Mouse (Mus musculus): ENCODE results near the gene Dach1.
A peak's percentile ranks its signal among the peaks of the same experiment; 100 is the strongest.

The Dach1 gene

DNA sequence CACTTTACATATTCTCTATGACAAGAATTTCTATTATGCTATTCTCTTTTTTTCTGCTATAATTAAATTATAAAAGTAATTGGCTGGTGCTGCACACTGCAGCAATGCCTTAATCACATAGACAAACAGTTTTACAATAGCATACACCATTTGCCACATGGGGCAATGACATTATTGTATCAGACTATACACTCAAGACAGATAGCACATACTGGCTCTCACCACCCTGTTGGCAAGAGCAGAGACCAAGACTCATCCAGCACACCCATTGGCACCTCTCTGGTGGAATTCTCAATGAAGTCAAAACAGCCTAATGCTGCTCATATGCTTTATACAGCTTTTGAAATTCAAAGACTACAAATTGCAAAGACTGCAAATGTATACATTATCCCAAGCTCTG lies 63.4 kb downstream of the Dach1 start:
- DNase-seq: no peak

GRCm38 (mm10) chr14:98104314-98104955 lies 65.1 kb downstream of the Dach1 start:
- DNase-seq: no peak

DNA sequence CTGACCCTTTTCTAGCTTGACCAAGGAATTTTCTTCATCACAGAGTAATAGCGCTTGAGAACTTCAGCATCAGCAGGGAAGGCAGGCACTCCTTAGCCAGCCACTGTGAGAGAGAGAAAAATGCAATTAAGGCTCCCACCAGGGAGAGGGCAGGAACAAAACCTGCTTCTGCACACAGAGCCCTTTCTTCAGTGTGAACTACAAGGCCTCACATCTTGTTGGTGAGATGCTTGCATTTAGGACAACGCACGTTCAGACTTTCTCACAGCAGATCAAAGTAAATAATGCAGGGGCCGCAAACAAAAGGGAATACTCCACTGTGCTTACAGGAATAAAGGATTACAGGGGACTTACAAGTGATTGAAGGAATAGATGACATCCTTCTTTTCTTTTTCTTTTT lies 74.3 kb downstream of the Dach1 start:
- no peak for DNase-seq

- no peak for DNase-seq
Measured at GRCm38 (mm10) chr14:98089246-98089645, 80.3 kb downstream of the Dach1 start.

DNA sequence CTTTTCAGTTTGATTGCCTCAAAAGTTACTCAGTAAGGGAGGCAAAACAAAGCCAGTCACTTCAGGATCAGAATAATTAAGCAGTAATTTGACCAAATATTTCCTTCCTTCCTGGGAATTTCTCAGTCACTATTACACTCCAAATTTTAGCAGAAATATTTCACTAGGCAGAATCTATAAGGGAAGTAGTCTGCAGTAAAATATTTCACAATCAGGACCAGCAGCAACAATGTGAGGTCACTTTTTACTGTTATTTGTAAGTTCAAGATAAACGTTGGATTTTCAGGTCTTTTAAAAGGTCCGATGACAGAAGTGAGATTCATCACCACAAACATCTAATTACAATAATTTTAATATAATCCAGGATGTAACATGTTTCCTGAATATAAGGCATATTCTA lies 82.2 kb downstream of the Dach1 start:
- DNase-seq: no peak

GRCm38 (mm10) chr14:98086794-98087193 lies 82.8 kb downstream of the Dach1 start:
- no peak for DNase-seq

- no peak for DNase-seq
Measured at GRCm38 (mm10) chr14:98085141-98085540, 84.4 kb downstream of the Dach1 start.

- DNase-seq: no peak
Measured at GRCm38 (mm10) chr14:98084720-98085119, 84.8 kb downstream of the Dach1 start.

- no peak for DNase-seq
Measured at GRCm38 (mm10) chr14:98083419-98083818, 86.1 kb downstream of the Dach1 start.

DNA sequence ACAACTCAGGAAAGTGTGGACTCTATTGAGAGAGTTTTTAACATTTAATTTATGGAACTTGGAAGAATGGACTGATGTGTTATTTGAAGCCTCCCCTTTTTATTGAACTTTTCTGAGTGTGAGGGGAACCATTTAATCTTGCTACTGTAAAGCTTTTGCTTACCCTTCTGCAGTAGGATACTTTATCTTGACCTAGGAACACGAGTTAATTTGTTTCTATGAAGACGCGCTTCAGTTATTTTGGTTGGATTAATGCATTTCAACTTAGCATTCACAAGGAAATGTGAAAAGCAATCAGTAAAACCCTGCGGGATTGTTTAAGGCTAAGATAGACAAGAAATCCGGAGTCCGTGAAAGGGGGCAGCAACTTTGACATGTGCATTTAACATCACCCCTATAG lies 89.6 kb downstream of the Dach1 start:
- DNase-seq: no peak

GRCm38 (mm10) chr14:98077996-98078395 lies 91.6 kb downstream of the Dach1 start:
- DNase-seq: no peak

GRCm38 (mm10) chr14:98073421-98074080 lies 96.0 kb downstream of the Dach1 start:
- no peak for DNase-seq

GRCm38 (mm10) chr14:98072647-98073420 lies 96.7 kb downstream of the Dach1 start:
- DNase-seq: no peak

- no peak for DNase-seq
Measured at GRCm38 (mm10) chr14:98071877-98072276, 97.7 kb downstream of the Dach1 start.

DNA sequence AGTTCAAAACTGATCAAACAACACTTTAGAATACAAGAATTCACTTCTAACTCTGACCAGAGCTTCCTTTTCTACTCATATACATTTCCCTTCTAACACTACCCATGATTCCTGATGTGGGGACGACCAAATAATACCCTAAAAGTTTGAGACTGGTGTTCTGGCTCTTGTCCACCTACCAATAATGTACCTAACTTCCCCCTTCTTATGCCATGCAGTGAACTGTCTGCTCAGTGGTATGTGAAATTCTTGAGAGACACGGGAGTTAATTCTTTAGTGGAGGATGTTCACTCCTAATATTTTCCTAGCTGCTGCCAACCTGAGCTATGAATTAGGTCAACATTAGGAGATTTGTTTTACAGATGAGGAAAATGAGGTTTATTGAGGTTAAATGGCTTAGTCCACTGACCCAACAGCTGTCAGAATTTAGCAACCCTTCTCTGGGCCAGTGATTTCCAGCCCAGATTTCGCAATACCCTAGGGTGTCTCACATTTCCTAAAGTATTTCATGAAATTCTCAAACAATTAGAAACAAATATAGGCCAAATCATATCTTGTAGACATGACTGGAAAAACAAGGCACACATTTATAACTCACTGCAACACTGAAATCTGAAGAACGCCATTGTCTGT lies 102.2 kb downstream of the Dach1 start:
- DNase-seq: peak; percentile 88

- no peak for DNase-seq
Measured at GRCm38 (mm10) chr14:98064190-98064589, 105.4 kb downstream of the Dach1 start.

- DNase-seq: peak; percentile 90
Measured at GRCm38 (mm10) chr14:98049329-98049728, 120.2 kb downstream of the Dach1 start.

GRCm38 (mm10) chr14:98048403-98048802 lies 121.2 kb downstream of the Dach1 start:
- no peak for DNase-seq

GRCm38 (mm10) chr14:98047670-98048069 lies 121.9 kb downstream of the Dach1 start:
- DNase-seq: no peak

DNA sequence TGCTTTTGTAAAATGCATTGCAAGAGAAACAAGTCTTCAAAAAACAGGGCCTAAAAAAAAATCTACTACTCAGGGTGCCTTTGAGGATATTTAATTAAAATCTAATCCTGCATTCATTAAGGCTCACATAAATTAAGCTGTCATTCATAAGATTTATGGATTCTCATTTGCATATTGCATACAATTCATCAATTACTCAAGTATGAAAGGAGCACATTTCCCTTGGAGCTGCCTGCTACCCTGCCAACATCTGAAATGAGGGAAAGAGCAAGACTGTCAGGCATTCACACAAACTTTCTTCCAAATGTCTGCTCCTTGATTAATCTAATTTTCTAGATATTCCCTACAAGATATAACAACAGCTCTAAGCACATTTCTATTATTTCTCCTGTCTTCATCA lies 122.6 kb downstream of the Dach1 start:
- DNase-seq: no peak

DNA sequence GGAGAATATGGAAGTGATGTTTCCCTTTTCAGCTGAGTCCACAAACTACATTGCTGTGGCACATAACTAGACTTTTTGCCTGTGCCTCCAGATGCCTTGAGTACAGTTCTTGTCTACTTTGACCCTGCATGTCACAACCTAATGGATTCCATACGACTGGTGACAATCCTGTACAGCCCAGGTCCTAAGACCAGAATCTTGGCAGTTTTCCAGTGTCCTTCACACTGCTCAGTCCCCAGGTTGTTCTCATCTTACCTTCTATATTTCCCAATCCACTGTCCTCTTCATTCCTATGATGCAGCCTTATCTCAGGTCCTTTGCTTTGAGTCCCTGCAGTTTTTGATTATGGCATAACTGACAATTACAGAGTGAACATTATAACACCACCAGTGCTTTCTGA lies 131.0 kb downstream of the Dach1 start:
- DNase-seq: peak; percentile 82

- DNase-seq: no peak
Measured at GRCm38 (mm10) chr14:98037175-98037574, 132.4 kb downstream of the Dach1 start.

- peak; percentile 82 for DNase-seq
Measured at GRCm38 (mm10) chr14:98035261-98035660, 134.3 kb downstream of the Dach1 start.

DNA sequence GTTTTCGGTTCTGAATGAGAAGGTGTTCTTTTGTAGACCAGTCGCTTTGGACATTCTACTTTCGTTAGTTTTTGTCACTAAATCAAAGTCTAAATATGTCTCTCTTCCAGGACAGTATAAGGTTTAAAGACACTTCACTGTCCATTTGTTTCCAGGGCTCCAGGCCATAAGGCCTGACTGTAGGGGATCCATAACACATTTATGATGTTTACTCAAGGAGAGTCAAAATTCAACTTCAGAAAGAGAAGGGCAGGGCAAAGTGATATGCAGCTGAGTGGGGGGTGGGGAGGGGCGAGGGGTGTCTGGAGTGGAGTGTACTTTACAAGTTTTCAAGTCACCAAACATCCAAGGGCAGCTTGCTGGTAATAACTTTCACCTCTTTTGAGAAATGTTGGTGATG lies 146.0 kb downstream of the Dach1 start:
- DNase-seq: no peak

Measured in heart, adult 11 months (tissue).